Mouse (Mus musculus) liver, embryonic 14.5 days (tissue): ENCODE measurements around the gene Rabgap1l. TPM values are rescaled to one million over a fixed set of nuclear protein-coding genes. Genes with fewer than 3 reads are reported as not detected.

ENCODE experiments used
- ATAC-seq: fragments of 200-750 bp; cut with Nextera tagmentation; 2 replicates; pipeline ENCODE4 v1.8.0; 2017; ENCODE audit warnings: moderate number of reproducible peaks, mild to moderate bottlenecking, moderate library complexity; ENCODE audit not compliant: insufficient read depth
- DNase-seq, 3 experiments: peaks; one replicate each; pipeline ENCODE4 v3.0.0-alpha.2; 2012 to 2013; ENCODE audit warnings: low read depth in 3 of 3, low spot score in 3 of 3
- H3K27ac ChIP-seq: fragments of 300-500 bp; sonication (generic); 2 replicates; pipeline ENCODE4 v1.5.1; 2014; ENCODE audit warnings: moderate library complexity, mild to moderate bottlenecking, control low read depth, inconsistent platforms
- H3K27me3 ChIP-seq: fragments of 300-500 bp; sonication (generic); 2 replicates; pipeline ENCODE4 v1.6.1; 2014; ENCODE audit warnings: mild to moderate bottlenecking, low read length, moderate library complexity; ENCODE audit not compliant: control insufficient read depth, insufficient read depth
- H3K36me3 ChIP-seq: fragments of 300-500 bp; sonication (generic); replicated peaks from 2 replicates; pipeline ENCODE4 v1.6.1; 2014; ENCODE audit warnings: low read depth; ENCODE audit not compliant: control insufficient read depth, insufficient read depth
- H3K4me1 ChIP-seq, 2 experiments: fragments of 200-500 bp in 1 of 2; fragments of 300-500 bp in 1 of 2; sonication (generic) in 1 of 2; replicated peaks; 2 replicates each; pipeline ENCODE4 v1.6.1; 2012 to 2014; ENCODE audit warnings: antibody characterized with exemption in 1 of 2, inconsistent platforms in 1 of 2, low read length in 1 of 2; ENCODE audit not compliant: control insufficient read depth in 2 of 2, insufficient read depth in 2 of 2
- H3K4me2 ChIP-seq: fragments of 300-500 bp; sonication (generic); 2 replicates; pipeline ENCODE4 v1.6.1; 2014; ENCODE audit warnings: low read depth, mild to moderate bottlenecking, control low read depth, moderate library complexity
- H3K4me3 ChIP-seq, 2 experiments: fragments of 200-500 bp in 1 of 2; fragments of 300-500 bp in 1 of 2; sonication (generic) in 1 of 2; 2 replicates each; pipeline ENCODE4 v1.5.1; 2012 to 2014; ENCODE audit warnings: low read depth in 2 of 2, low read length in 2 of 2, mild to moderate bottlenecking in 2 of 2, control low read depth in 1 of 2, inconsistent platforms in 1 of 2, moderate library complexity in 1 of 2; ENCODE audit not compliant: insufficient read depth in 1 of 2
- H3K9ac ChIP-seq: fragments of 300-500 bp; sonication (generic); replicated peaks from 2 replicates; pipeline ENCODE4 v1.6.1; 2014; ENCODE audit warnings: mild to moderate bottlenecking, control low read depth, moderate library complexity
- H3K9me3 ChIP-seq: fragments of 300-500 bp; sonication (generic); 2 replicates; pipeline ENCODE4 v1.6.1; 2016; ENCODE audit warnings: low read length, mixed read lengths; ENCODE audit not compliant: control insufficient read depth
- CTCF ChIP-seq: IDR thresholded peaks from 2 replicates; pipeline ENCODE4 v1.5.1; 2016; ENCODE audit warnings: antibody characterized with exemption, low read depth, control low read depth
- EP300 ChIP-seq: IDR thresholded peaks from 2 replicates; pipeline ENCODE4 v1.6.1; 2016; ENCODE audit warnings: antibody characterized with exemption, low read depth
- WGBS: fragments of 180-500 bp; shearing (Covaris S2); extraction: QIAGEN DNeasy Blood & Tissue Kit; methylation state at CpG from one replicate; pipeline ENCODE4 v1.1.7; 2014; ENCODE audit not compliant: insufficient replicate concordance; 5-methylcytosine and 5-hydroxymethylcytosine counted together
- polyA plus RNA-seq, 2 experiments: library from polyadenylated mRNA; depleted of rRNA in 1 of 2; stranded (reverse) in 1 of 2; unstranded in 1 of 2; fragments of >200 nt; fragmentation: Nextera tagmentation in 1 of 2; extraction: Ambion mirVana in 1 of 2; gene quantifications; 2 replicates each; pipeline versions ENCODE4 v1.2.1 to v1.2.3; 2012 to 2014

Rabgap1l gene
- polyA plus RNA-seq, 2 experiments: 18.7 to 27.5 TPM

DNA sequence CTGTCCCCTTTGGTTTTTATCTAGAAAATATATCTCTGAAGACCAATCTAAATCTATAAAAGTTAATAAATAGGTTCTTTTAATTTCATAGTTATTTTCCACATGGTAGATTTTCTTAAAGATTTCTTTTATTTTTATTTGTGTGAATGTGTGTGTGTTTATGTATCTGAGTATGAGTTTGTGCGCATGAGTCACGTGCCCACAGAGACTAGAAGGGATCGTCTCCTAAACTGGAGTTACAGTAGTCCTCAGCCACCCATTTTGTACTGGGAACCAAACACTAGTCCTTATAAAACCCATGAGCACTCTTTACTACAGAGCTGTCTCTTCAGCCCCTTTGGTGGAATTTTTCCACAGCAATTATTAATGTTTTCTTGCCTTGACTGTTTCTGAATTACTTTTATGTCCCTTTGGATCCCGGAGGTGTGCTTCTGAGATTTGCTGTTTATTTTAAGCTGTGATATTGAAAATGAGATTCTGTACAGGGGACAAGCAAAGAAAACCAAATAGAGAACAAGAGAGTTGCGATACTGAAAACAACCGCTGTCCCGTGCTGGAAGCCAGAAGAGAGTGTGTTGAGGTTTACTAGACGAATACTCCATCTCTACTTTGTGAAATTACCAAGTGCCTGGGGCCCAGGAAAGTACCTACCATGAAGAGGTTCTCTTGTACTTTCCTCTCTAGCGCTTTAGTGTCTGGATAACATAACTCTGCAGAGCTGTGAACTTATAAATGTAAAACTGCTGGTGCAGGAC is 39.4 kb upstream of the Rabgap1l start:
- Histone ChIP-seq H3K27ac (no peak overlapping the region), H3K4me1 (peaks cover 5 to 8% of the 10 kb centered on the region in 2 experiments), H3K9ac (no peak overlapping the region), H3K4me3 (no peak overlapping the region), H3K36me3 (no peaks in the 10 kb centered on the region), H3K4me2 (no peak overlapping the region), H3K27me3 (no peaks in the 10 kb centered on the region), H3K9me3 (no peaks in the 10 kb centered on the region)
- DNase-seq (no peak), ATAC-seq (no peak)
- TF ChIP-seq EP300: no peak
- no peak for TF ChIP-seq CTCF
- 84% methylated on average over 9 of the region's 9 CpGs for WGBS

GRCm38 (mm10) chr1:160830608-160831498 is 37.8 kb upstream of the Rabgap1l start:
- ATAC-seq: peak; percentile 69; the same call in 1 of the 2 replicates
- H3K27ac ChIP-seq: 0 out of 2 replicates have a peak overlapping the region, but pooled peaks have one; percentile 29
- no peak overlapping the region for H3K9ac ChIP-seq
- H3K27me3 ChIP-seq: no peaks in the 10 kb centered on the region
- 45% methylated on average over 8 of the region's 8 CpGs for WGBS
- no peak overlapping the region for H3K4me3 ChIP-seq
- no peaks in the 10 kb centered on the region for H3K9me3 ChIP-seq
- H3K36me3 ChIP-seq: no peaks in the 10 kb centered on the region
- no peak overlapping the region for H3K4me2 ChIP-seq
- TF ChIP-seq EP300 (no peak), CTCF (no peak)
- no peak for DNase-seq
- peaks cover 6 to 8% of the 10 kb centered on the region in 2 experiments for H3K4me1 ChIP-seq

- no peak for TF ChIP-seq CTCF
- TF ChIP-seq EP300: peak; percentile 89
- H3K27ac ChIP-seq: peak overlapping the region; percentile 77
- ATAC-seq (peak; percentile 100), DNase-seq (peak; percentile 73 to 78 (median 74))
- H3K27me3 ChIP-seq: no peaks in the 10 kb centered on the region
- H3K4me2 ChIP-seq: peak overlapping the region; percentile 58
- 18% methylated on average over 3 of the region's 3 CpGs for WGBS
- no peaks in the 10 kb centered on the region for H3K9me3 ChIP-seq
- no peaks in the 10 kb centered on the region for H3K36me3 ChIP-seq
- H3K4me3 ChIP-seq: peak overlapping the region in 1 of 2 experiments; percentile 6; a peak in 1 of 4 replicates
- peaks cover 13 to 20% of the 10 kb centered on the region in 2 experiments for H3K4me1 ChIP-seq
- peak overlapping the region; percentile 9 for H3K9ac ChIP-seq
Observed at GRCm38 (mm10) chr1:160825441-160825856, 32.4 kb upstream of the Rabgap1l start.

DNA sequence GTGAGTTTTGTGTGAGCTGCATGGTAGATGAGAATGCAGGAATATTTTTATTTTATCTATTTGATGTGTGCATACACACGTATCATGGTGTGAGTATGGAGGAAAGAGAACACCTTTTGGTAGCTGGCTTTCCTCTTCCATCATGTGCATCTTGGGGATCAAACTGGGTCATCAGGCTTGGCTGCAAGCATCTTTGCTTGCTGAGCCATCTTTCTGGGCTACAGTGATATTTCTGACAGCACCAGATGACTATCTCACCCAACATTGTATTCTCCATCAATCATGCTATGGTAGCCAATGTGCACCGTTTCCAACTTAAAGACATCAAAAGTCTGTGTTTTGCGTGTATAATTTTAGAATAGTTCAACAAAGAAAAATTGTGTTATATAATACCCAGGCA is 30.6 kb upstream of the Rabgap1l start:
- Histone ChIP-seq H3K27ac (no peak overlapping the region), H3K4me2 (no peak overlapping the region), H3K4me1 (peaks cover 12 to 20% of the 10 kb centered on the region in 2 experiments), H3K27me3 (no peaks in the 10 kb centered on the region), H3K9ac (no peak overlapping the region), H3K9me3 (no peaks in the 10 kb centered on the region), H3K36me3 (no peaks in the 10 kb centered on the region), H3K4me3 (no peak overlapping the region)
- WGBS: 84% methylated on average over 3 of the region's 3 CpGs
- TF ChIP-seq EP300 (no peak), CTCF (no peak)
- ATAC-seq (no peak), DNase-seq (no peak)

GRCm38 (mm10) chr1:160814198-160814597 is 21.2 kb upstream of the Rabgap1l start:
- ATAC-seq (peak; percentile 41), DNase-seq (no peak)
- Histone ChIP-seq H3K27ac (no peak overlapping the region), H3K4me1 (peaks cover 24 to 25% of the 10 kb centered on the region in 2 experiments), H3K4me3 (no peak overlapping the region), H3K4me2 (no peak overlapping the region), H3K36me3 (no peaks in the 10 kb centered on the region), H3K9me3 (no peaks in the 10 kb centered on the region), H3K9ac (no peak overlapping the region), H3K27me3 (no peaks in the 10 kb centered on the region)
- 67% methylated on average over 5 of the region's 5 CpGs for WGBS
- no peak for TF ChIP-seq EP300
- no peak for TF ChIP-seq CTCF
